Mouse (Mus musculus) cerebellum, adult 2 months (tissue): ENCODE data around the gene Nfic.

Experiments used
- CTCF ChIP-seq: fragments of 200-500 bp; IDR thresholded peaks from 2 replicates; pipeline ENCODE4 v1.5.1; 2011; ENCODE audit warnings: low read depth, mild to moderate bottlenecking, control low read depth, low read length, moderate library complexity, borderline replicate concordance; ENCODE audit not compliant: insufficient read depth
- POLR2A ChIP-seq: fragments of 200-500 bp; IDR thresholded peaks from 2 replicates; pipeline ENCODE4 v1.6.1; 2011; ENCODE audit warnings: low read length, control low read depth, borderline replicate concordance; ENCODE audit not compliant: insufficient read depth

- TF ChIP-seq POLR2A (no peak), CTCF (no peak)
These were observed 1.6 kb upstream of the Nfic start for GRCm38 (mm10) chr10:81456983-81457563.
